Mouse (Mus musculus) lung, postnatal 36 days (tissue): Measurements from ENCODE around the gene Cox7a2l.

Experiments used
- DNase-seq: peaks from one replicate; pipeline ENCODE4 v3.0.0; 2022; ENCODE audit warnings: mixed read lengths

The Cox7a2l gene

GRCm38 (mm10) chr17:83526091-83526561 is 9.0 kb upstream of the Cox7a2l start:
- DNase-seq: no peak

GRCm38 (mm10) chr17:83525596-83525995 is 8.5 kb upstream of the Cox7a2l start:
- DNase-seq: no peak

- no peak for DNase-seq
Measured at GRCm38 (mm10) chr17:83524753-83525152, 7.6 kb upstream of the Cox7a2l start.

- DNase-seq: no peak
Measured at GRCm38 (mm10) chr17:83522590-83523379, 5.7 kb upstream of the Cox7a2l start.

GRCm38 (mm10) chr17:83521881-83522280 is 4.8 kb upstream of the Cox7a2l start:
- no peak for DNase-seq

GRCm38 (mm10) chr17:83514213-83514701 is 2.9 kb downstream of the Cox7a2l start:
- DNase-seq: peak; percentile 94

- no peak for DNase-seq
Measured at GRCm38 (mm10) chr17:83513655-83514212, 3.4 kb downstream of the Cox7a2l start.

GRCm38 (mm10) chr17:83512130-83512529 is 5.0 kb downstream of the Cox7a2l start:
- DNase-seq: no peak

- no peak for DNase-seq
Measured at GRCm38 (mm10) chr17:83503693-83504092, 13.4 kb downstream of the Cox7a2l start.

- DNase-seq: no peak
Measured at GRCm38 (mm10) chr17:83499692-83500091, 17.4 kb downstream of the Cox7a2l start.

GRCm38 (mm10) chr17:83498889-83499288 is 18.2 kb downstream of the Cox7a2l start:
- no peak for DNase-seq

GRCm38 (mm10) chr17:83487762-83488161 is 29.4 kb downstream of the Cox7a2l start:
- no peak for DNase-seq

GRCm38 (mm10) chr17:83483784-83484183 is 33.3 kb downstream of the Cox7a2l start:
- no peak for DNase-seq

- DNase-seq: no peak
Measured at GRCm38 (mm10) chr17:83482817-83483536, 34.2 kb downstream of the Cox7a2l start.

- DNase-seq: no peak
Measured at GRCm38 (mm10) chr17:83481551-83481950, 35.6 kb downstream of the Cox7a2l start.

GRCm38 (mm10) chr17:83477089-83477488 is 40.0 kb downstream of the Cox7a2l start:
- DNase-seq: no peak

- no peak for DNase-seq
Measured at GRCm38 (mm10) chr17:83469586-83469985, 47.5 kb downstream of the Cox7a2l start.

- DNase-seq: no peak
Measured at GRCm38 (mm10) chr17:83466697-83467251, 50.4 kb downstream of the Cox7a2l start.

- no peak for DNase-seq
Measured at GRCm38 (mm10) chr17:83465969-83466368, 51.2 kb downstream of the Cox7a2l start.

GRCm38 (mm10) chr17:83457271-83457670 is 59.9 kb downstream of the Cox7a2l start:
- DNase-seq: no peak

- no peak for DNase-seq
Measured at GRCm38 (mm10) chr17:83453587-83453986, 63.5 kb downstream of the Cox7a2l start.

- DNase-seq: no peak
Measured at GRCm38 (mm10) chr17:83452451-83452850, 64.7 kb downstream of the Cox7a2l start.
